Mouse (Mus musculus): ENCODE results near the gene Upk3b. TPM values are rescaled to one million over a fixed set of nuclear protein-coding genes. Genes with fewer than 3 reads are reported as not detected.

The Upk3b gene
- polyA plus RNA-seq, 2 experiments = 0.74 to 1.1 TPM

DNA sequence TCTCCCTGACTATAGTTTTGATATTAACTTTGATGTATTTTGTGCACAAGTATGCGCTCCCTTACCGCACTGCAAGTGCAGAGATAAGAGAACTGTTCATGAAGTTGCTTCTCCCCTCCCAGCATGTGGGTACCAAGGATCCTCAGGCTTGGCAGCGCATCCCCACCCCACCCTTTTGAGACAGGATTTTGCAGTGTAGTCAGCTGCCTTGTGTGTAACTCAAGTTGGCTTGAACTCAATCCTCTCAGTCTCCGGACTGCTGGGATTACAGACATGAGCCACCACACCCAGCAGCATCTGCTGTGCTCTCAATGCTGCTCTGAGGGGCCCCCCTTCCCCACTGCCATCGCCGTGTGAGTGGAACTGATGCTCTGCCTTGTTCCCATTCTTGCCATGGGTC is 21.0 kb upstream of the Upk3b start:
- peaks cover 8% of the 10 kb centered on the region; the same call in 1 of the 2 replicates for H3K4me1 ChIP-seq (ENCODE audit: control insufficient read depth, insufficient read depth, low read length)
- 89% methylated on average over 6 of the region's 6 CpGs for WGBS
- H3K4me2 ChIP-seq (replicated peaks; ENCODE audit: low read depth, low read length, severe bottlenecking) = no peak overlapping the region
- no peak for TF ChIP-seq POLR2A (IDR thresholded peaks at IDR 0.05; ENCODE audit: borderline replicate concordance, extremely low read depth, insufficient read depth, insufficient read length)
- H3K4me3 ChIP-seq (replicated peaks; ENCODE audit: low read length) = no peak overlapping the region
- peaks cover 52% of the 10 kb centered on the region for H3K36me3 ChIP-seq (ENCODE audit: control insufficient read depth, insufficient read depth, low read length)
- H3K9ac ChIP-seq (ENCODE audit: low read depth, low read length, severe bottlenecking) = no peak overlapping the region
- DNase-seq (ENCODE audit: low spot score) (no peak), ATAC-seq (ENCODE audit: low FRiP score, low read depth) (no peak)
- no peaks in the 10 kb centered on the region for H3K27me3 ChIP-seq (ENCODE audit: control insufficient read depth, insufficient read depth, low read length)
- H3K9me3 ChIP-seq (ENCODE audit: control insufficient read depth, low read length) = no peaks in the 10 kb centered on the region
- H3K27ac ChIP-seq (replicated peaks; ENCODE audit: low read depth, low read length) = no peak overlapping the region

- Histone ChIP-seq H3K27me3 (ENCODE audit: control insufficient read depth, insufficient read depth, low read length) (no peaks in the 10 kb centered on the region), H3K9me3 (ENCODE audit: control insufficient read depth, low read length) (no peaks in the 10 kb centered on the region), H3K4me1 (ENCODE audit: control insufficient read depth, insufficient read depth, low read length) (peaks cover 8% of the 10 kb centered on the region; the same call in 1 of the 2 replicates), H3K4me3 (replicated peaks; ENCODE audit: low read length) (no peak overlapping the region), H3K4me2 (replicated peaks; ENCODE audit: low read depth, low read length, severe bottlenecking) (no peak overlapping the region), H3K9ac (ENCODE audit: low read depth, low read length, severe bottlenecking) (no peak overlapping the region), H3K36me3 (ENCODE audit: control insufficient read depth, insufficient read depth, low read length) (peaks cover 39% of the 10 kb centered on the region), H3K27ac (replicated peaks; ENCODE audit: low read depth, low read length) (no peak overlapping the region)
- TF ChIP-seq POLR2A (IDR thresholded peaks at IDR 0.05; ENCODE audit: borderline replicate concordance, extremely low read depth, insufficient read depth, insufficient read length) = no peak
- DNase-seq (ENCODE audit: low spot score) (no peak), ATAC-seq (ENCODE audit: low FRiP score, low read depth) (no peak)
- WGBS = 80% methylated on average over 2 of the region's 2 CpGs
Measured at GRCm38 (mm10) chr5:136018726-136019125, 19.6 kb upstream of the Upk3b start.

DNA sequence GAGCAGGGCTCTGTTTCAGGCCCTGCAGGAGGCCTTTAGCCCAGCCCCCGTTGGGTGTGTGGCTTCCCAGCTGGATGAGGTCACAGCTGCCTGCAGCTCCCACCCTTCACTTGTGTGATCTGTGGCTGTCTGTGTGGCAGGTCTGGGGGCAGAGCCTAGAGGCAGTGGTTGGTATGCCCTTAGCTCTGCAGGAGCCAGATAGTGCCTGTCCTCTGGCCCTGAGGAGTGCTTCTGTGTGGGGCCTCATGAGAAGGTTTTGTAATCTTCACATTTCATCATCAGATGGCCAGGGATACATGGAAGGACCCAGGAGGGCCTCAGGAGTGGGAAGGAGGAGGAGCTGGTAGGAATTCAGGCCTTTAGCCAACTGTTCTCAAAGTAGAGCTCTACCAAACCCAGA is 18.4 kb upstream of the Upk3b start:
- 45% methylated on average over 1 of the region's 1 CpGs for WGBS
- Histone ChIP-seq H3K4me1 (ENCODE audit: control insufficient read depth, insufficient read depth, low read length) (peaks cover 8% of the 10 kb centered on the region; the same call in 1 of the 2 replicates), H3K4me2 (replicated peaks; ENCODE audit: low read depth, low read length, severe bottlenecking) (no peak overlapping the region), H3K4me3 (replicated peaks; ENCODE audit: low read length) (no peak overlapping the region), H3K27me3 (ENCODE audit: control insufficient read depth, insufficient read depth, low read length) (no peaks in the 10 kb centered on the region), H3K27ac (replicated peaks; ENCODE audit: low read depth, low read length) (no peak overlapping the region), H3K36me3 (ENCODE audit: control insufficient read depth, insufficient read depth, low read length) (peaks cover 41% of the 10 kb centered on the region), H3K9ac (ENCODE audit: low read depth, low read length, severe bottlenecking) (no peak overlapping the region), H3K9me3 (ENCODE audit: control insufficient read depth, low read length) (no peaks in the 10 kb centered on the region)
- DNase-seq (ENCODE audit: low spot score) (no peak), ATAC-seq (ENCODE audit: low FRiP score, low read depth) (no peak)
- TF ChIP-seq POLR2A (IDR thresholded peaks at IDR 0.05; ENCODE audit: borderline replicate concordance, extremely low read depth, insufficient read depth, insufficient read length) = no peak

- Histone ChIP-seq H3K4me1 (ENCODE audit: control insufficient read depth, insufficient read depth, low read length) (no peaks in the 10 kb centered on the region), H3K27ac (replicated peaks; ENCODE audit: low read depth, low read length) (no peak overlapping the region), H3K4me2 (replicated peaks; ENCODE audit: low read depth, low read length, severe bottlenecking) (no peak overlapping the region), H3K4me3 (replicated peaks; ENCODE audit: low read length) (no peak overlapping the region), H3K36me3 (ENCODE audit: control insufficient read depth, insufficient read depth, low read length) (peaks cover 74% of the 10 kb centered on the region), H3K9ac (ENCODE audit: low read depth, low read length, severe bottlenecking) (no peak overlapping the region), H3K27me3 (ENCODE audit: control insufficient read depth, insufficient read depth, low read length) (no peaks in the 10 kb centered on the region), H3K9me3 (ENCODE audit: control insufficient read depth, low read length) (no peaks in the 10 kb centered on the region)
- WGBS = 81% methylated on average over 3 of the region's 3 CpGs
- TF ChIP-seq POLR2A (IDR thresholded peaks at IDR 0.05; ENCODE audit: borderline replicate concordance, extremely low read depth, insufficient read depth, insufficient read length) = no peak
- DNase-seq (ENCODE audit: low spot score) (no peak), ATAC-seq (ENCODE audit: low FRiP score, low read depth) (no peak)
Measured at GRCm38 (mm10) chr5:136025712-136026111, 12.6 kb upstream of the Upk3b start.

GRCm38 (mm10) chr5:136026859-136027258 is 11.4 kb upstream of the Upk3b start:
- no peaks in the 10 kb centered on the region for H3K9me3 ChIP-seq (ENCODE audit: control insufficient read depth, low read length)
- no peak overlapping the region for H3K27ac ChIP-seq (replicated peaks; ENCODE audit: low read depth, low read length)
- no peak overlapping the region for H3K4me3 ChIP-seq (replicated peaks; ENCODE audit: low read length)
- 91% methylated on average over 9 of the region's 9 CpGs for WGBS
- no peak for TF ChIP-seq POLR2A (IDR thresholded peaks at IDR 0.05; ENCODE audit: borderline replicate concordance, extremely low read depth, insufficient read depth, insufficient read length)
- DNase-seq (ENCODE audit: low spot score) (no peak), ATAC-seq (ENCODE audit: low FRiP score, low read depth) (no peak)
- H3K4me1 ChIP-seq (ENCODE audit: control insufficient read depth, insufficient read depth, low read length) = no peaks in the 10 kb centered on the region
- peaks cover 74% of the 10 kb centered on the region for H3K36me3 ChIP-seq (ENCODE audit: control insufficient read depth, insufficient read depth, low read length)
- no peak overlapping the region for H3K9ac ChIP-seq (ENCODE audit: low read depth, low read length, severe bottlenecking)
- no peak overlapping the region for H3K4me2 ChIP-seq (replicated peaks; ENCODE audit: low read depth, low read length, severe bottlenecking)
- no peaks in the 10 kb centered on the region for H3K27me3 ChIP-seq (ENCODE audit: control insufficient read depth, insufficient read depth, low read length)
